Mouse (Mus musculus) embryonic facial prominence, embryonic 15.5 days (tissue): Measurements from ENCODE around the gene Atpif1. TPM values are rescaled to one million over a fixed set of nuclear protein-coding genes. Genes with fewer than 3 reads are reported as not detected.
A peak's percentile ranks its signal among the peaks of the same experiment; 100 is the strongest.
"Not testable (repeated sequence)": the region's sequence is repeated elsewhere in the genome, so short reads cannot be mapped to it uniquely, and the experiment has no call there.

ENCODE experiments used
- ATAC-seq: fragments of 200-750 bp; cut with Nextera tagmentation; 2 replicates; pipeline ENCODE4 v1.8.0; 2017; ENCODE audit warnings: low read depth, moderate TSS enrichment; ENCODE audit not compliant: insufficient number of reproducible peaks, low FRiP score, low TSS enrichment
- H3K27ac ChIP-seq: fragments of 300-500 bp; sonication (generic); replicated peaks from 2 replicates; pipeline ENCODE4 v1.5.1; 2015; ENCODE audit warnings: mild to moderate bottlenecking, inconsistent platforms
- H3K27me3 ChIP-seq: fragments of 300-500 bp; sonication (generic); 2 replicates; pipeline ENCODE4 v1.6.1; 2015; ENCODE audit warnings: inconsistent platforms
- H3K36me3 ChIP-seq: fragments of 300-500 bp; sonication (generic); 2 replicates; pipeline ENCODE4 v1.6.1; 2015; ENCODE audit warnings: mild to moderate bottlenecking, inconsistent platforms
- H3K4me1 ChIP-seq: fragments of 300-500 bp; sonication (generic); 2 replicates; pipeline ENCODE4 v1.6.1; 2015; ENCODE audit warnings: inconsistent platforms
- H3K4me2 ChIP-seq: fragments of 300-500 bp; sonication (generic); replicated peaks from 2 replicates; pipeline ENCODE4 v1.6.1; 2015; ENCODE audit warnings: mild to moderate bottlenecking, inconsistent platforms
- H3K4me3 ChIP-seq: fragments of 300-500 bp; sonication (generic); replicated peaks from 2 replicates; pipeline ENCODE4 v1.5.1; 2015; ENCODE audit warnings: mild to moderate bottlenecking, inconsistent platforms
- H3K9ac ChIP-seq: fragments of 300-500 bp; sonication (generic); 2 replicates; pipeline ENCODE4 v1.6.1; 2015; ENCODE audit warnings: inconsistent platforms
- H3K9me3 ChIP-seq: fragments of 300-500 bp; sonication (generic); replicated peaks from 2 replicates; pipeline ENCODE4 v1.6.1; 2016; ENCODE audit warnings: inconsistent platforms
- WGBS: fragments of 180-500 bp; shearing (Covaris S2); methylation state at CpG from one replicate; pipeline ENCODE4 v1.1.7; 2015; 5-methylcytosine and 5-hydroxymethylcytosine counted together
- polyA plus RNA-seq: library from polyadenylated mRNA; unstranded; fragments of >200 nt; fragmentation: Nextera tagmentation; extraction: Ambion mirVana; gene quantifications from 2 replicates; pipeline ENCODE4 v1.2.1, GENCODE M21; 2015

Atpif1 gene
- polyA plus RNA-seq, 1 experiment from 2014 or later: 890 TPM

GRCm38 (mm10) chr4:132490273-132491010 is 43.0 kb downstream of the Atpif1 start:
- Histone ChIP-seq H3K4me1 (peaks cover 6% of the 10 kb centered on the region; the same call in 1 of the 2 replicates), H3K27me3 (no peaks in the 10 kb centered on the region), H3K9me3 (no peaks in the 10 kb centered on the region), H3K4me2 (no peak overlapping the region), H3K4me3 (no peak overlapping the region), H3K27ac (no peak overlapping the region), H3K36me3 (peaks cover 20% of the 10 kb centered on the region), H3K9ac (no peak overlapping the region)
- 92% methylated on average over 15 of the region's 15 CpGs for WGBS
- ATAC-seq: no peak

- ATAC-seq: no peak
- WGBS: 75% methylated on average over 6 of the region's 6 CpGs
These were observed 44.5 kb downstream of the Atpif1 start for GRCm38 (mm10) chr4:132488976-132489375.

GRCm38 (mm10) chr4:132488521-132488920 is 44.9 kb downstream of the Atpif1 start:
- no peaks in the 10 kb centered on the region for H3K9me3 ChIP-seq
- whole genome bisulfite sequencing: 29% methylated on average over 3 of the region's 3 CpGs
- peaks cover 6% of the 10 kb centered on the region; the same call in 1 of the 2 replicates for H3K4me1 ChIP-seq
- no peak overlapping the region for H3K9ac ChIP-seq
- peak overlapping the region; percentile 14; the same call in 1 of the 2 replicates for H3K27ac ChIP-seq
- peaks cover 7% of the 10 kb centered on the region for H3K36me3 ChIP-seq
- no peak for ATAC-seq
- no peaks in the 10 kb centered on the region for H3K27me3 ChIP-seq
- H3K4me3 ChIP-seq: no peak overlapping the region
- H3K4me2 ChIP-seq: no peak overlapping the region

More at GRCm38 (mm10) chr4:132488976-132489375, 44.5 kb downstream of the Atpif1 start:
- Histone ChIP-seq H3K9me3 (no peaks in the 10 kb centered on the region), H3K27me3 (no peaks in the 10 kb centered on the region), H3K4me1 (peaks cover 6% of the 10 kb centered on the region; the same call in 1 of the 2 replicates), H3K4me3 (no peak overlapping the region), H3K9ac (no peak overlapping the region), H3K36me3 (peaks cover 7% of the 10 kb centered on the region), H3K27ac (no peak overlapping the region), H3K4me2 (no peak overlapping the region)

GRCm38 (mm10) chr4:132484820-132485219 is 48.6 kb downstream of the Atpif1 start:
- ATAC-seq: no peak
- WGBS: 62% methylated on average over 5 of the region's 5 CpGs
- Histone ChIP-seq H3K9me3 (no peaks in the 10 kb centered on the region), H3K36me3 (no peaks in the 10 kb centered on the region), H3K9ac (no peak overlapping the region), H3K27ac (no peak overlapping the region), H3K27me3 (no peaks in the 10 kb centered on the region), H3K4me3 (no peak overlapping the region), H3K4me1 (peaks cover 6% of the 10 kb centered on the region; the same call in 1 of the 2 replicates), H3K4me2 (no peak overlapping the region)

- H3K36me3 ChIP-seq: no peaks in the 10 kb centered on the region
- peaks cover 4% of the 10 kb centered on the region; the same call in 1 of the 2 replicates for H3K4me1 ChIP-seq
- ATAC-seq: no peak
- no peak overlapping the region for H3K4me2 ChIP-seq
- H3K4me3 ChIP-seq: no peak overlapping the region
- H3K27me3 ChIP-seq: no peaks in the 10 kb centered on the region
- no peak overlapping the region for H3K27ac ChIP-seq
- H3K9me3 ChIP-seq: no peaks in the 10 kb centered on the region
- 71% methylated on average over 4 of the region's 4 CpGs for WGBS
- H3K9ac ChIP-seq: no peak overlapping the region
These were observed 49.2 kb downstream of the Atpif1 start for GRCm38 (mm10) chr4:132484231-132484630.

- no peak overlapping the region for H3K27ac ChIP-seq
- H3K27me3 ChIP-seq: no peaks in the 10 kb centered on the region
- no peaks in the 10 kb centered on the region for H3K9me3 ChIP-seq
- H3K9ac ChIP-seq: no peak overlapping the region
- WGBS: 70% methylated on average over 13 of the region's 13 CpGs
- H3K4me1 ChIP-seq: no peaks in the 10 kb centered on the region
- no peak overlapping the region for H3K4me3 ChIP-seq
- no peak overlapping the region for H3K4me2 ChIP-seq
- H3K36me3 ChIP-seq: no peaks in the 10 kb centered on the region
- no peak for ATAC-seq
These were observed 50.4 kb downstream of the Atpif1 start for GRCm38 (mm10) chr4:132482956-132483608.

- 72% methylated on average over 3 of the region's 3 CpGs for WGBS
These were observed 51.4 kb downstream of the Atpif1 start for GRCm38 (mm10) chr4:132482104-132482503.

More at GRCm38 (mm10) chr4:132482104-132482503, 51.4 kb downstream of the Atpif1 start:
- H3K27ac ChIP-seq, H3K4me2 ChIP-seq, H3K9ac ChIP-seq, H3K4me1 ChIP-seq, H3K27me3 ChIP-seq, H3K9me3 ChIP-seq, ATAC-seq, H3K36me3 ChIP-seq, H3K4me3 ChIP-seq: not testable (repeated sequence)

Other genes with a start within 250 kb of the Atpif1 start
- gene Rab42, start 230.3 kb downstream of the Atpif1 start, polyA plus RNA-seq: 2.4 and 3.4 TPM in 2 replicates
- gene Trnau1ap, start 204.1 kb downstream of the Atpif1 start, polyA plus RNA-seq: 74.1 and 75.7 TPM in 2 replicates
- 66.6 and 69.8 TPM in 2 replicates for gene Rcc1, start 180.1 kb downstream of the Atpif1 start, polyA plus RNA-seq
- gene Phactr4, start 111.2 kb downstream of the Atpif1 start, polyA plus RNA-seq: 21.6 and 21.8 TPM in 2 replicates
- gene Med18, start 69.7 kb downstream of the Atpif1 start, polyA plus RNA-seq: 22.2 and 22.7 TPM in 2 replicates
- 11.4 and 12.0 TPM in 2 replicates for gene Sesn2, start 23.2 kb downstream of the Atpif1 start, polyA plus RNA-seq
- 138 and 149 TPM in 2 replicates for gene Dnajc8, start 1.9 kb upstream of the Atpif1 start, polyA plus RNA-seq
- gene Ptafr, start 30.4 kb upstream of the Atpif1 start, polyA plus RNA-seq: 1.3 and 1.4 TPM in 2 replicates
- 24.7 and 25.4 TPM in 2 replicates for gene Eya3, start 105.3 kb upstream of the Atpif1 start, polyA plus RNA-seq
- 5.7 and 6.6 TPM in 2 replicates for gene Xkr8, start 198.9 kb upstream of the Atpif1 start, polyA plus RNA-seq
- 5.7 and 6.6 TPM in 2 replicates for gene Smpdl3b, start 223.6 kb upstream of the Atpif1 start, polyA plus RNA-seq
- gene Rpa2, start 234.7 kb upstream of the Atpif1 start, polyA plus RNA-seq: 94.7 and 95.3 TPM in 2 replicates